Mouse (Mus musculus) thymus, adult 2 months (tissue): ENCODE results near the gene Elf1. TPM values are rescaled to one million over a fixed set of nuclear protein-coding genes. Genes with fewer than 3 reads are reported as not detected.

Source experiments
- DNase-seq: peaks from one replicate; pipeline ENCODE4 v3.0.0; 2021
- H3K27ac ChIP-seq: fragments of 200-500 bp; 2 replicates; pipeline ENCODE4 v1.5.1; 2012; ENCODE audit warnings: low read length, control low read depth; ENCODE audit not compliant: control insufficient read depth, insufficient read depth
- H3K27me3 ChIP-seq: fragments of 200-500 bp; 2 replicates; pipeline ENCODE4 v1.6.1; 2012; ENCODE audit warnings: mild to moderate bottlenecking, low read length, moderate library complexity, mixed read lengths; ENCODE audit not compliant: control insufficient read depth, insufficient read depth
- H3K36me3 ChIP-seq: fragments of 200-500 bp; 2 replicates; pipeline ENCODE4 v1.6.1; 2012; ENCODE audit warnings: mild to moderate bottlenecking, low read length, moderate library complexity; ENCODE audit not compliant: control insufficient read depth, insufficient read depth
- H3K4me1 ChIP-seq: fragments of 200-500 bp; replicated peaks from 2 replicates; pipeline ENCODE4 v1.6.1; 2012; ENCODE audit warnings: low read length; ENCODE audit not compliant: control insufficient read depth, insufficient read depth
- H3K4me3 ChIP-seq: fragments of 200-500 bp; 2 replicates; pipeline ENCODE4 v1.5.1; 2012; ENCODE audit warnings: mild to moderate bottlenecking, low read length, control low read depth, moderate library complexity; ENCODE audit not compliant: control insufficient read depth, insufficient read depth
- CTCF ChIP-seq: fragments of 200-500 bp; IDR thresholded peaks from 2 replicates; pipeline ENCODE4 v1.5.1; 2012; ENCODE audit warnings: mild to moderate bottlenecking, control low read depth, low read length, moderate library complexity, borderline replicate concordance; ENCODE audit not compliant: control insufficient read depth, poor library complexity, insufficient read depth; ENCODE audit errors: extremely low read depth
- POLR2A ChIP-seq: fragments of 200-500 bp; IDR thresholded peaks from 2 replicates; pipeline ENCODE4 v1.6.1; 2012; ENCODE audit warnings: mild to moderate bottlenecking, low read length, control low read depth, moderate library complexity; ENCODE audit not compliant: control insufficient read depth, poor library complexity, insufficient read depth; ENCODE audit errors: extremely low read depth
- WGBS: fragments of 180-500 bp; shearing (Covaris S2); methylation state at CpG from one replicate; pipeline ENCODE4 v1.1.7; 2018; 5-methylcytosine and 5-hydroxymethylcytosine counted together
- polyA plus RNA-seq: library from polyadenylated mRNA; depleted of rRNA; stranded (reverse); fragments of >200 nt; gene quantifications from 2 replicates; pipeline ENCODE4 v1.2.3, GENCODE M21; 2012

Gene Elf1
- polyA plus RNA-seq, 1 experiment: 71.4 TPM

DNA sequence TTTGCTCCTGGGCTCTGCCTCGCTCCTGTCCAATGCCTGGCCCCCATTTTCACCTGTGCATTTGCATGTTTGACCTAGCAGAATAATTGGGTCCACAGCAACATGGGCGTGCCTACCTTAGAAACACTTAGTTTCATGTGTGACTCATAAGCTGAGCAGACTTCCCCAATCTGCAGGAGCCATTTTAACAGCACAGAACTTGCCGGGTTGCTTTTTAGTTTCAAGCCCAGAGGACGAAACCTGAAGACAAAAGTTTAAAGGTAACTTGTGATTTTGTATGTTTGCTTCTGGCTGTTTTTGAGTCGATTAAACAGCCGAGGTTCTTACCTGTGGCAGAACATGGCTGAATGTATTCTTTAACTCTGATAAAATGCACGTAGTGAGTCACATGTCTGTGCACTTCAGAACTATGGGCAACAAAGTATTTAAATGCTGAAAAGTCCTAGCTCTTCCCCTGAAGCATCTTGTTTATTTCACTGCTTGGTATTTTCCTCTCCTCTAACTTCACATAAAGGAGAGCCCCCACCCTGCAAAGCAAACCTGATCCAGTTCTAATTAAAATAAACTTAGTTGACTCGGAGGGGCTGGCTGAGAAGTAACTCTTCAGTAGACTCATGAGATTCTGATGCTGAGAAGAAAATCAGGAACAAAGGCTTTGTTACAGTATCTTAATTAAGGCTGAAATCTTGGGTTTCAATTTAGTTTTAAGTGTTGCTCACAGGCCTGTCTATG lies 34.7 kb downstream of the Elf1 start:
- no peaks in the 10 kb centered on the region for H3K36me3 ChIP-seq
- H3K27ac ChIP-seq: peak overlapping the region; percentile 86
- H3K4me1 ChIP-seq: 0 out of 2 replicates have a peak, but pooled peaks cover 2% of the 10 kb centered on the region
- 2% methylated on average over 8 of the region's 8 CpGs for WGBS
- no peaks in the 10 kb centered on the region for H3K27me3 ChIP-seq
- peak overlapping the region; percentile 32; the same call in 1 of the 2 replicates for H3K4me3 ChIP-seq
- no peak for TF ChIP-seq POLR2A
- no peak for TF ChIP-seq CTCF
- peak; percentile 63 for DNase-seq

- H3K27ac ChIP-seq: peak overlapping the region; percentile 84
- no peaks in the 10 kb centered on the region for H3K36me3 ChIP-seq
- peak overlapping the region; percentile 79 for H3K4me3 ChIP-seq
- peak; percentile 34 for DNase-seq
- TF ChIP-seq CTCF (no peak), POLR2A (no peak)
- H3K27me3 ChIP-seq: no peaks in the 10 kb centered on the region
- 7% methylated on average over 5 of the region's 5 CpGs for WGBS
- 0 out of 2 replicates have a peak, but pooled peaks cover 2% of the 10 kb centered on the region for H3K4me1 ChIP-seq
These were observed 35.2 kb downstream of the Elf1 start for GRCm38 (mm10) chr14:79516243-79516610.

DNA sequence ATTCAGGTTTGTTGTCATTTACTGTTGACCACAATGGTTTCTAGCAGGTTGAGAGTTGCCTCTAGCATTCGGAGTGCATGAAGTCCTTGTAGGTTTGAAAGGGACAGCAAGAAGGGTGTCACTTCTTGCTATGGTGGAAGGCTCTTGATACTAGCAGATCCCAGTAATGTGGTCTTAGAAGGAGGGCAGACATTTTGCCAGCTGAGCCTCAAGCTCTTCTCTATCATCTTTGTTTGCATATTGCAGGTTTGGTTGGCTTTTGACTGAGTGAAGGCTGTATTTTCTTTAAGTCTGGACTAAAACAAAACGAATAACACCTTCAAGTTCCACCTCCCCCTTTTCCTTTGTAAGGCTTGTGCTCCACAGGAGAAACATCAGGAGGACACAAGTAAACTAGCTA lies 35.8 kb downstream of the Elf1 start:
- H3K36me3 ChIP-seq: no peaks in the 10 kb centered on the region
- TF ChIP-seq CTCF (no peak), POLR2A (no peak)
- 0 out of 2 replicates have a peak, but pooled peaks cover 4% of the 10 kb centered on the region for H3K4me1 ChIP-seq
- peak overlapping the region; percentile 50; the same call in 1 of the 2 replicates for H3K4me3 ChIP-seq
- H3K27me3 ChIP-seq: no peaks in the 10 kb centered on the region
- peak overlapping the region; percentile 77 for H3K27ac ChIP-seq
- WGBS: 6% methylated on average over 2 of the region's 2 CpGs
- DNase-seq: no peak

DNA sequence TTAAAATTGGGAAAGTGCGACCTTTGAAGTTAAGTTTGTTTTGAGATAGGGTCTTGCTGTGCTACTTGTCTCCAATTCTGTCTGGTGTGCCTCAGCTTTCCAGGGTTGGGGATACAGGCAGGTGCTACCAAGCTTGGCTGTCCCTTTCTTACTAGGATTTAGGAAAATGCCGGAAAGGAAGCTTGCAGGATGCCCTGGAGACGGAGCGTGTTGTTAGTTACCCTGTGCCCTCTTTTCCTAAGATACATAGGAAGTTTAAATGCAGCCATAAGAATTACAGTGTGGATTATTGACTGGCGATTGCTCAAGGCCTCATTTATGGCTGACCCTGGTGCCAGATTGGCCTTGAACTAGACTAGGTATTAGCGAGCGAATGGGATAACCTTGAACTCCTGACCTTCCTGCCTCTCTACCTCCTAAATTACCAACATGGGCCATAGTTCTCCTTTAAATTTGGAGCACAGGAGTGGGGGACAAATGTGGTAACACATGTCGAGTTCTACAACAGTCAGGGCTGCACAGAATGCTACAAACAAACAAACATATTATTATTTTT lies 36.3 kb downstream of the Elf1 start:
- Histone ChIP-seq H3K27ac (peak overlapping the region; percentile 77), H3K4me1 (peaks cover 5% of the 10 kb centered on the region), H3K4me3 (peak overlapping the region; percentile 50), H3K36me3 (no peaks in the 10 kb centered on the region), H3K27me3 (no peaks in the 10 kb centered on the region)
- WGBS: 9% methylated on average over 8 of the region's 8 CpGs
- TF ChIP-seq POLR2A (no peak), CTCF (no peak)
- DNase-seq: no peak

GRCm38 (mm10) chr14:79518123-79518522 lies 37.1 kb downstream of the Elf1 start:
- TF ChIP-seq CTCF: no peak
- no peak for TF ChIP-seq POLR2A
- DNase-seq: no peak
- H3K4me3 ChIP-seq: no peak overlapping the region
- H3K27me3 ChIP-seq: no peaks in the 10 kb centered on the region
- H3K36me3 ChIP-seq: no peaks in the 10 kb centered on the region
- peaks cover 6% of the 10 kb centered on the region for H3K4me1 ChIP-seq
- WGBS: 3% methylated on average over 2 of the region's 2 CpGs
- H3K27ac ChIP-seq: peak overlapping the region; percentile 98

DNA sequence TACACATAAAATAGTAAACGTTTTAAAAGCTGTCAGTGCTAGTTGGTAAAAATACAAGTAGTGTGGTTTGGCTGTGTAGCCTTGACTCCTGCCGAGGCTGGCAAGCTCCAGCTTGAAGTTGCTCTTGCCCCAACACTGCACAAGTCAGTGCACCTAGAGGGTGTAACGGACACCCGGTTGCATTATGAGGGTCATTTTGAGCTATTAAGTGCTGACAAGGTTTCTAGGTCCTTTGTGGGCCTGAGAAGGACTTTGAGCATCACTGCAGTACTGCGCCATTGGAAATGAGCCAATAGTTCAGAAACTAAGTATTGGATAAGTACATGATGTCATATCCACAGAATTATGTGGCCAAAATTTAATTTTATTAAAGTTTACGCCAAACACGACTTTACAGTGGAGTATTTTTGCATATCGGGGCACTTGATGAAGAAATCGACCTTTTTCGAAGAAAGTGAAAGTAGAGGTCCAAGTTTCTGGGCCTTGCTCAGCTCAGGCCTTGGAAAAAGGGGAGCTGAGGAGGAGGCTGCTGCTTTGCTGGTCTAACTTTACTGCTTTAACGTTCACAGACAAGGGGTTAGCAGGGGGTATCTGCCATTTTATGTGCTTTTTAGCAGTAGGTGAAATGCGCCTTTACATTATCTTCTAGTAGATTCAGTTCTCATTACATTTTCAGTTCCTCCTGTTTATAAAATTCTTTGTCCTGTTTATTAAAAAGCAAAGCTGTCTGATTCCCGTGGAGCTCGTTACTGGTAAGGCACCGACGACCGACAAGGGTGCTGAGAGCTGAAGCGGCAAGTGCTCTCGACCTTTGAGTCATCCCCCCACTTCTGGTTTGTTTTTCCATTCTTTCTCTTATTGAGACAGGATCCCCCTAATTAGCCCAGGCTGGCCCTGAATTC lies 38.0 kb downstream of the Elf1 start:
- no peak for TF ChIP-seq POLR2A
- Histone ChIP-seq H3K27me3 (no peaks in the 10 kb centered on the region), H3K27ac (peak overlapping the region; percentile 98), H3K36me3 (no peaks in the 10 kb centered on the region), H3K4me3 (peak overlapping the region; percentile 72), H3K4me1 (peaks cover 7% of the 10 kb centered on the region)
- 2% methylated on average over 19 of the region's 19 CpGs for WGBS
- DNase-seq: peak; percentile 44
